Mouse (Mus musculus) forebrain, embryonic 14.5 days (tissue): Measurements from ENCODE around the gene Wdpcp. TPM values are rescaled to one million over a fixed set of nuclear protein-coding genes. Genes with fewer than 3 reads are reported as not detected.
A peak's percentile ranks its signal among the peaks of the same experiment; 100 is the strongest.

Experiments
- ATAC-seq: fragments of 200-750 bp; cut with Nextera tagmentation; 2 replicates; pipeline ENCODE4 v1.8.0; 2017; ENCODE audit warnings: mild to moderate bottlenecking, moderate library complexity
- DNase-seq: peaks from one replicate; pipeline ENCODE4 v3.0.0-alpha.2; 2015; ENCODE audit warnings: low spot score
- H3K27ac ChIP-seq: fragments of 300-500 bp; sonication (generic); 2 replicates; pipeline ENCODE4 v1.5.1; 2014; ENCODE audit warnings: low read depth, mild to moderate bottlenecking, control low read depth, low read length, moderate library complexity
- H3K27me3 ChIP-seq: fragments of 300-500 bp; sonication (generic); replicated peaks from 2 replicates; pipeline ENCODE4 v1.6.1; 2014; ENCODE audit warnings: low read length, control low read depth, mixed read lengths; ENCODE audit not compliant: control insufficient read depth, insufficient read depth
- H3K36me3 ChIP-seq: fragments of 300-500 bp; sonication (generic); 2 replicates; pipeline ENCODE4 v1.6.1; 2014; ENCODE audit warnings: low read length, control low read depth; ENCODE audit not compliant: control insufficient read depth, insufficient read depth
- H3K4me1 ChIP-seq: fragments of 300-500 bp; sonication (generic); 2 replicates; pipeline ENCODE4 v1.6.1; 2014; ENCODE audit warnings: antibody characterized with exemption, low read length, control low read depth; ENCODE audit not compliant: control insufficient read depth, insufficient read depth
- H3K4me2 ChIP-seq: fragments of 300-500 bp; sonication (generic); 2 replicates; pipeline ENCODE4 v1.6.1; 2014; ENCODE audit warnings: mild to moderate bottlenecking, control low read depth, low read length
- H3K4me3 ChIP-seq: fragments of 300-500 bp; sonication (generic); 2 replicates; pipeline ENCODE4 v1.5.1; 2014; ENCODE audit warnings: low read depth, low read length, control low read depth
- H3K9ac ChIP-seq: fragments of 300-500 bp; sonication (generic); 2 replicates; pipeline ENCODE4 v1.6.1; 2014; ENCODE audit warnings: mild to moderate bottlenecking, low read length, control low read depth, moderate library complexity
- H3K9me3 ChIP-seq: fragments of 300-500 bp; sonication (generic); replicated peaks from 2 replicates; pipeline ENCODE4 v1.6.1; 2016; ENCODE audit warnings: low read length, control low read depth, mixed read lengths; ENCODE audit not compliant: control insufficient read depth
- WGBS: fragments of 180-500 bp; shearing (Covaris S2); extraction: QIAGEN DNeasy Blood & Tissue Kit; methylation state at CpG from one replicate; pipeline ENCODE4 v1.1.7; 2014; 5-methylcytosine and 5-hydroxymethylcytosine counted together
- polyA plus RNA-seq: library from polyadenylated mRNA; unstranded; fragments of >200 nt; fragmentation: Nextera tagmentation; extraction: Ambion mirVana; gene quantifications from 2 replicates; pipeline ENCODE4 v1.2.1, GENCODE M21; 2014

The Wdpcp gene
- polyA plus RNA-seq, 1 experiment from 2014 or later = 7.3 TPM

- no peak overlapping the region for H3K27ac ChIP-seq
These were observed 163.2 kb downstream of the Wdpcp start for GRCm38 (mm10) chr11:21735272-21735671.

GRCm38 (mm10) chr11:21749487-21749886, 177.5 kb downstream of the Wdpcp start:
- Histone ChIP-seq H3K4me2 (no peak overlapping the region), H3K4me1 (no peaks in the 10 kb centered on the region), H3K27me3 (no peaks in the 10 kb centered on the region), H3K9me3 (no peaks in the 10 kb centered on the region), H3K4me3 (no peak overlapping the region), H3K9ac (no peak overlapping the region), H3K27ac (no peak overlapping the region), H3K36me3 (no peaks in the 10 kb centered on the region)
- WGBS = 62% methylated on average over 4 of the region's 4 CpGs
- no peak for ATAC-seq
- DNase-seq = no peak

More at GRCm38 (mm10) chr11:21735272-21735671, 163.2 kb downstream of the Wdpcp start:
- H3K4me3 ChIP-seq = no peak overlapping the region
- no peaks in the 10 kb centered on the region for H3K36me3 ChIP-seq
- no peak overlapping the region for H3K4me2 ChIP-seq
- H3K27me3 ChIP-seq = no peaks in the 10 kb centered on the region
- WGBS = 22% methylated on average over 6 of the region's 6 CpGs
- H3K4me1 ChIP-seq = 0 out of 2 replicates have a peak, but pooled peaks cover 3% of the 10 kb centered on the region
- H3K9me3 ChIP-seq = no peaks in the 10 kb centered on the region
- DNase-seq = no peak
- no peak for ATAC-seq
- H3K9ac ChIP-seq = no peak overlapping the region

- H3K4me2 ChIP-seq = no peak overlapping the region
- no peaks in the 10 kb centered on the region for H3K27me3 ChIP-seq
- H3K4me3 ChIP-seq = no peak overlapping the region
- H3K9ac ChIP-seq = no peak overlapping the region
- WGBS = 80% methylated on average over 4 of the region's 4 CpGs
- DNase-seq (peak; percentile 24), ATAC-seq (0 out of 2 replicates have a peak, but pooled peaks have one; percentile 18)
- no peaks in the 10 kb centered on the region for H3K4me1 ChIP-seq
- H3K36me3 ChIP-seq = no peaks in the 10 kb centered on the region
- no peaks in the 10 kb centered on the region for H3K9me3 ChIP-seq
- H3K27ac ChIP-seq = no peak overlapping the region
These were observed 191.2 kb downstream of the Wdpcp start for GRCm38 (mm10) chr11:21763201-21763600.

GRCm38 (mm10) chr11:21788831-21789230, 216.8 kb downstream of the Wdpcp start:
- Histone ChIP-seq H3K4me2 (no peak overlapping the region), H3K4me1 (no peaks in the 10 kb centered on the region), H3K9ac (no peak overlapping the region), H3K27me3 (no peaks in the 10 kb centered on the region), H3K27ac (no peak overlapping the region), H3K9me3 (no peaks in the 10 kb centered on the region), H3K36me3 (no peaks in the 10 kb centered on the region), H3K4me3 (no peak overlapping the region)
- ATAC-seq = no peak
- WGBS = 96% methylated on average over 3 of the region's 3 CpGs
- no peak for DNase-seq

GRCm38 (mm10) chr11:21824941-21825340, 252.9 kb downstream of the Wdpcp start:
- no peak for ATAC-seq
- no peaks in the 10 kb centered on the region for H3K36me3 ChIP-seq
- H3K27me3 ChIP-seq = no peaks in the 10 kb centered on the region
- H3K4me3 ChIP-seq = no peak overlapping the region
- no peak overlapping the region for H3K4me2 ChIP-seq
- H3K9ac ChIP-seq = no peak overlapping the region
- no peak overlapping the region for H3K27ac ChIP-seq
- no peak for DNase-seq
- 82% methylated on average over 3 of the region's 3 CpGs for WGBS
- no peaks in the 10 kb centered on the region for H3K9me3 ChIP-seq
- no peaks in the 10 kb centered on the region for H3K4me1 ChIP-seq

GRCm38 (mm10) chr11:21826521-21826920, 254.5 kb downstream of the Wdpcp start:
- Histone ChIP-seq H3K27me3 (no peaks in the 10 kb centered on the region), H3K36me3 (no peaks in the 10 kb centered on the region), H3K27ac (no peak overlapping the region), H3K9me3 (no peaks in the 10 kb centered on the region), H3K4me1 (no peaks in the 10 kb centered on the region), H3K4me3 (no peak overlapping the region), H3K4me2 (no peak overlapping the region), H3K9ac (no peak overlapping the region)
- DNase-seq (no peak), ATAC-seq (no peak)
- WGBS = 29% methylated on average over 1 of the region's 1 CpGs

- Histone ChIP-seq H3K4me3 (no peak overlapping the region), H3K4me1 (no peaks in the 10 kb centered on the region), H3K9ac (no peak overlapping the region), H3K27me3 (no peaks in the 10 kb centered on the region), H3K4me2 (no peak overlapping the region), H3K36me3 (no peaks in the 10 kb centered on the region), H3K9me3 (no peaks in the 10 kb centered on the region), H3K27ac (no peak overlapping the region)
- ATAC-seq (no peak), DNase-seq (no peak)
- 91% methylated on average over 2 of the region's 2 CpGs for WGBS
These were observed 275.0 kb downstream of the Wdpcp start for GRCm38 (mm10) chr11:21847040-21847439.

GRCm38 (mm10) chr11:21864000-21864399, 292.0 kb downstream of the Wdpcp start:
- Histone ChIP-seq H3K27ac (peak overlapping the region; percentile 44; the same call in 1 of the 2 replicates), H3K9me3 (no peaks in the 10 kb centered on the region), H3K36me3 (no peaks in the 10 kb centered on the region), H3K9ac (no peak overlapping the region), H3K27me3 (no peaks in the 10 kb centered on the region), H3K4me1 (no peaks in the 10 kb centered on the region), H3K4me2 (no peak overlapping the region), H3K4me3 (no peak overlapping the region)
- DNase-seq (peak; percentile 72), ATAC-seq (peak; percentile 85)
- WGBS = 22% methylated on average over 6 of the region's 6 CpGs

GRCm38 (mm10) chr11:21864516-21864915, 292.5 kb downstream of the Wdpcp start:
- Histone ChIP-seq H3K4me3 (no peak overlapping the region), H3K9me3 (no peaks in the 10 kb centered on the region), H3K4me2 (no peak overlapping the region), H3K4me1 (no peaks in the 10 kb centered on the region), H3K9ac (no peak overlapping the region), H3K27me3 (no peaks in the 10 kb centered on the region), H3K36me3 (no peaks in the 10 kb centered on the region), H3K27ac (peak overlapping the region; percentile 44; the same call in 1 of the 2 replicates)
- ATAC-seq (peak; percentile 56; the same call in 1 of the 2 replicates), DNase-seq (peak; percentile 63)
- 36% methylated on average over 6 of the region's 6 CpGs for WGBS
